Mouse (Mus musculus): Measurements from ENCODE around the gene Opn1sw.
"Not testable (repeated sequence)": the region's sequence is repeated elsewhere in the genome, so short reads cannot be mapped to it uniquely, and the experiment has no call there.

Gene Opn1sw

DNA sequence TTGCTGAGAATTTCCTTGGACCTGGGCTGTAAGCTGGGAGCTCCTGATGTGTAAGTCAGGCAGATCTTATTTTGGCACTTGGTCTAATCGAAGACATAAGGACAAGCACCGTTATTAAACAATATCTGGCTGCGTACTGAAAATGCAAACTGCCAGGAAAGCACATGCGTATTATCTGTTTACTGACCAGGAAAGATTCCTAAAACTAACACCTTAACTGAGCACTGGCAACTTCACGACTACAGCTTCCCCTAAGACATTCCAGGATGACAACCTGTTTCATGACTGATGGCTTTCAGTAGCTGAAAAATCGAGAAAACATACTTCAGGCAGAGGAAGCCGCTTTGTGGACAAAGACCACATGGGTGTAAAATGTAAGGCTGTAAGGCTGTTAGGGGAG lies 41.1 kb downstream of the Opn1sw start:
- in situ Hi-C loops (cut with MboI, MseI), result no loop called here

DNA sequence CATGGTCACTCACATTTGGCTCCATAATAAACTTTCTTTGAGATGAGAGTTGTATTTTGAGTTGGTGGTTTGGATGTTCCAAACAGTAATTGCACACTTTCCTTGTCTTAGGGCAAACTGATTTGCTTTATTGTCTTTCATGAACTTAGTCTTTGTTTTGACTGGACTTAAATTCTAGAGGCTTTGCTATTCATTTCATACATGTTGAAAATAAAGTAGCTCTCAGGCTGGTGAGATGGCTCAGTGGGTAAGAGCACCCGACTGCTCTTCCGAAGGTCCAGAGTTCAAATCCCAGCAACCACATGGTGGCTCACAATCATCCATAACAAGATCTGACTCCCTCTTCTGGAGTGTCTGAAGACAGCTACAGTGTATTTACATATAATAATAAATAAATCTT lies 41.8 kb downstream of the Opn1sw start:
- in situ Hi-C loops (cut with MboI, MseI), result not testable (repeated sequence)

- in situ Hi-C loops (cut with MboI, MseI), result no loop called here
Observed at GRCm38 (mm10) chr6:29329514-29329913, 58.8 kb downstream of the Opn1sw start.

- in situ Hi-C loops (cut with MboI, MseI), result no loop called here
Observed at GRCm38 (mm10) chr6:29326961-29327360, 61.3 kb downstream of the Opn1sw start.
